Mouse (Mus musculus) forelimb bud, embryonic 11.5 days (tissue): ENCODE results near the gene Capn8.
A peak's percentile ranks its signal among the peaks of the same experiment; 100 is the strongest.

ENCODE experiments used
- DNase-seq: peaks from one replicate; pipeline ENCODE4 v3.0.0-alpha.2; 2012; ENCODE audit warnings: low read depth, low spot score

The Capn8 gene

GRCm38 (mm10) chr1:182550761-182551160, 14.0 kb upstream of the Capn8 start:
- DNase-seq: no peak

DNA sequence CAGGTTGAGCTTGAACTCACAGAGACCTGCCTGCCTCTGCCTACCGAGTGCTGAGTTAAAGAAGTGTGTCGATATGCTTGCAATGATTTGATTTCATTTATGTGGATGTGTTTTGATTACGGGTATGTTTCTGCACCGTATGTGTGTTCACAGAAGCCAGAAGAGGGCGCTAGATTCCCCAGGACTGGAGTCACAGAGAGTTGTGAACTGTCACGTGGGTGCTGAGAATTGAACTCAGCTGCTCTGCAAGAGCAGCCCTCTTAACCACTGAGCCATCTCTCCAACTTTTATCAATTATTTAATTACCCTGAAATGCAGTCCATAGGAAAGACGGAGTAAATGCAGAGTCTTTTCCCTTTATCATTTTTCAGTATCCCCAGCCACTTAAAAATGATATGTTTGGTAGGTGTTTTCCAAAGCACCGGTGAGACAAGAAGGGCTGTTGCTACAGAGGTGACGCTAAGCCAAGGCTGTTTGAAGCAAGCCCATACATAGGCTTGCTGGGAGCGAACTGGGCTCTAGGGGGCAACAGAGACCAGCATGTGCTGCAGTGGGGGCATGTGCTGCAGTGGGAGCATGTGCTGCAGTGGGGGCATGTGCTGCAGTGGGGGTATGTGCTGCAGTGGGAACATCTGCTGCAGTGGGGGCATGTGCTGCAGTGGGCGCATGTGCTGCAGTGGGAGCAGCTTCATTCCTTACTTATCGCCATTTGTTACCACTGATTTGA, 11.0 kb upstream of the Capn8 start:
- DNase-seq: peak; percentile 48

- no peak for DNase-seq
Observed at GRCm38 (mm10) chr1:182558271-182558670, 6.5 kb upstream of the Capn8 start.

DNA sequence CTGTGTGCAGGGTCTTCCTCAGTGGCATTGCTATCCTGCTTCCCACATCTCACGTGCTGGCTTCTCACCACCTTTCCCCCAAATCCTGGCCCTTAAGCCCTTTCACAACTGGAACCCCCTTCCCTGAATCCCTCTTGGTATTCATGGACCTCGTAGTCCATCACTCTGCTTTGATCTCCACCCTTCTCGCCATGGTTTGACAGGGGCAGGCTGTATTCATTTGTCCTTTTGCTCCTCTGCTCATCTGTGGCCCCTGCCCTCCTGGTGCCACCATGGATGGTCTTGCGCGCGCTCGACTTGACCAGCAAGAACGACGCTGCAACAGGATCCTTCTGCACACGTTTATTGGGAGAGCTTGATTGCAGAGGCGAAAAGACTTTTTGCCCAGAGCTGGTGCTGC, 5.3 kb upstream of the Capn8 start:
- no peak for DNase-seq

GRCm38 (mm10) chr1:182560390-182561098, 4.3 kb upstream of the Capn8 start:
- peak; percentile 59 for DNase-seq

DNA sequence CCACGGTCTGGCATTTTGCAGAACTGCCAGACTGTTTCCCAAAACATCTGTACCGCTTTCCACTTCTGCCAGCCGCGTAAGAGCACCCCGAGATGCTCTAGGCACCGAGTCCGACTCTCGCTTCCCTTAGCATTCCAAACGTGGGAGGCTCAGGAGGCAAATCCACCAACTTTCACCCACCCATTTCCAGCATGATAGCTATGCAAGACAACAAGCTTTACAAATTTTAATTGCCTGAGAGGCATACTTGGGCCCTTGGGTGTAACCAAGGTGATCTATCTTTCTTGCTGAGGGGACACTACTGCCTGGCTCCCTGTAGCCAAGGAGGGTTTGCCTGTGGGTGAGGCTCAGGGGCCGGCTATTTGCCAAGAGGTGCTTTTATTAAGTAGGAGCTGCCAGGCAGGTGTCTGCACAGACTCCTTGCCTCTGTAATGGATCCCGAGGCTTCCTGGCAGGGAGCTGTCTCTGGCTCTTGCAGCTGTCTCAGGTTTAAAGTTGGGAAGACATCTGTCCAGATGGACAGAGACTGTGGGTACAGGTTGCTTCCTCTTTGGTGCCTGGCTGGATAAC, 2.8 kb upstream of the Capn8 start:
- DNase-seq: no peak

DNA sequence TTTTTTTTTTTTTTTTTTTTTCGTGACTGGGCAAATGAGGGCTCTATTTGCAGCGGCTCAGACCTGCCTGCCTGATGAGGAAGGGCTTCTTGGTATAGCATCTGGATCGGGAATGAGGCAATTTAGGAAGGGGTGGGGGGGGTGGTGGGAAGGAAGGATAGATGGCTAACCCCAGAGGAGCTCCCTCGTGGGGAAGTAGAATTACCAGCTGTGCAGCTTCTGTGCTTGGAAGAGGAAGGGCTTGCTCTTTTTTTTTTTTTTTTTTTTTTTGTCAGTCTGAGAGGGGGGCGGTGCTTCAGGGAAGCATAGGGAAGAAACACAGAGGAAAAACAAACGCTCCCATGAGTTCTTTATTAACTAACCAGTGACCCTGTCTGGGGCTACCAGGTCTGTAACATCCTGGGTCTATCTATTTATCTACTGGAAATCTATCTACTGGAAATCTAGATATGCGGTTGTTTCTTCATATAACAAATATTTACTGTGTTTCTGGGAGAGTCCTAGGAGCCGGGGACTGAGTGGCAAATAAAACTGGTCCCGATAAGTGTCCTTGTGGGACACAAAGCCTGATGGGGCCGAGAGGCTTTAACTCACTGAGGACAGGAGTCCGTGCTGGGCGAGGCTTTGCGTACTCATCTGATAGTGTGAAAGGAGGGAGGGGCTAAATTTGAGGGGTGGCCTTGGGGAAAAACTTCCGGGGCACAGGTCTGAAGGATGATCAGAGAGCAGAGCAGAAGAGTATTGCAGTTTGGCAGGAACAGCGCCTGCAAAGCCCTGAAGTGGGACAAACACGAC, 2.0 kb upstream of the Capn8 start:
- no peak for DNase-seq

- DNase-seq: no peak
Observed at GRCm38 (mm10) chr1:182565351-182565835, 586 bp downstream of the Capn8 start.

- no peak for DNase-seq
Observed at GRCm38 (mm10) chr1:182571148-182571547, 6.3 kb downstream of the Capn8 start.

- DNase-seq: no peak
Observed at GRCm38 (mm10) chr1:182571973-182572372, 7.2 kb downstream of the Capn8 start.

DNA sequence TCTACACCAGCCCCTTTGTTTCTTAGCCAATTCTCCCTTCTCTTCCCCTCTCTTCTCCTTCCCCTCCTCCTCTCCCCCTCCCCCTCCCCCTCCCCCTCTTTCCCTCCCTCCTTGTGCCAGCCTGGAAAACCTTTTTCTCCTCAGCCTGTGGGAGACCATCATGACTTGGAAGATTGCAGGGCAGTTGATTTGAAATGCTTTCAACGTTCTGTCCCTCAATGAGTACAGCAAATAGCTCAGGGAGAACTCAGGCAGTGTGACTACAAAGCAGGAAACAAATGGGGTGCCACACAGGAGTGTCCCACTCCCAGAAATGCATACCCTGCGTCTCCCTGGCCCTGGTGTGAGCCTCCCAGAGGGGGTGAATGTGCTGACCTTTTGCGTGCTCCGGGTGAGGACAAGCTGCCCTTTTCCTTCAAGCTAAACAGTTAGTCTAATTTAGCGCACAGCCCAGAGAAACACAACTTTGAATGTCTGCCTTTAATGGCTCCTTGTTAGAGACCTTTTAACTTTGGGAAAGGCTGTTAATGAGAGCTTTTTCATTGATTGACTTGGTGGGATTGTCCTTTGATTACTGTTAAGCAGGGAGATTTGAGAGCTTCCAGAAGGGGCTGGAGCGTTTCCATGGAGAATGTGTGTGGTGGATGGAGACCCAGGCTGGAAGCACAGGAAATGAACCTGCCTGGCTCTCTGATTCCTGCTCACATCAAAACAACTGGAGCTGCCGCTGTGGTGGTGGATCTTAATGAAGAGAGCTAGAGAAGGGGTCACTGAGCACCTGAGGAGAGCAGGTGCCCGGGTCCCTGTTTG, 9.3 kb downstream of the Capn8 start:
- DNase-seq: peak; percentile 56

GRCm38 (mm10) chr1:182574666-182575049, 9.9 kb downstream of the Capn8 start:
- DNase-seq: no peak

GRCm38 (mm10) chr1:182584169-182584568, 19.4 kb downstream of the Capn8 start:
- DNase-seq: no peak

GRCm38 (mm10) chr1:182585162-182585840, 20.5 kb downstream of the Capn8 start:
- no peak for DNase-seq

DNA sequence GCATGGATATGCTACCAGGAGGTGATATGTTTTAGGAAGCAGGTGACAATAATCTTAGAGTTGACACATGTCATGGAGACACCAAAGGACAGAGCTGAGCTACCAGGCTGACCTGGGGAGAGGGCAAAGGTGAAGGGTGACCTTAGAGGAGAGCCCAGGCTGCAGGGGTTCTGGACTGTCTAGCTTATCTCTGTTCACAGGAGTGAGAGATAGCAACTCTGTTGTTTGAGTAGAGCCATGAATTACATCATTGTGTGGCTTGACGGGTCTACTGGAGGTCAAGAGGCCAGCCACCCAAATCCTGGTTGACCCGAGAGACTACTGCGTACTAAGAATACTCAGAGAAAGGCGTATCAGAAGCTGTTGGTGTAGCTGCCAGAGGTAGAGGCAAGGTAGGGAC, 22.9 kb downstream of the Capn8 start:
- no peak for DNase-seq

DNA sequence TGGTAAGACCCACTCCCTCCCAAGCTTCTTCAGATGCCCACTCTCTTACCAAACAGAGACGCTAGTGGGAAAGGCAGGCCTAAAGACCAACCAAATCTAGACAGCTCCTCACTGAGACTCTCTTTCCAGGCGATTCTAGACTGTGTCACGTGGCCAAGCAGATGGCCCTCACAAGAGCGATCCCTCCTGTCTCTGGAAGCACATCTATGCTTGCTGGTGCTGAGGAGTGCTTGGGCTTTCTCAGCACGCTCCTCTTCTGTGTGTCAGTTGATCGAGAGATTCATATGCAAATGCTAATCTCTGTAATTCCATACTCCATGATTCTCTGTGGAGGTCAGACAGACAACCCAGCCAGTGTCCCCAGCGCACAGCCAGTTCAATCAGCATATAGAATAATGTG, 26.7 kb downstream of the Capn8 start:
- no peak for DNase-seq

- no peak for DNase-seq
Observed at GRCm38 (mm10) chr1:182592436-182592835, 27.6 kb downstream of the Capn8 start.

GRCm38 (mm10) chr1:182605330-182606150, 40.7 kb downstream of the Capn8 start:
- no peak for DNase-seq

DNA sequence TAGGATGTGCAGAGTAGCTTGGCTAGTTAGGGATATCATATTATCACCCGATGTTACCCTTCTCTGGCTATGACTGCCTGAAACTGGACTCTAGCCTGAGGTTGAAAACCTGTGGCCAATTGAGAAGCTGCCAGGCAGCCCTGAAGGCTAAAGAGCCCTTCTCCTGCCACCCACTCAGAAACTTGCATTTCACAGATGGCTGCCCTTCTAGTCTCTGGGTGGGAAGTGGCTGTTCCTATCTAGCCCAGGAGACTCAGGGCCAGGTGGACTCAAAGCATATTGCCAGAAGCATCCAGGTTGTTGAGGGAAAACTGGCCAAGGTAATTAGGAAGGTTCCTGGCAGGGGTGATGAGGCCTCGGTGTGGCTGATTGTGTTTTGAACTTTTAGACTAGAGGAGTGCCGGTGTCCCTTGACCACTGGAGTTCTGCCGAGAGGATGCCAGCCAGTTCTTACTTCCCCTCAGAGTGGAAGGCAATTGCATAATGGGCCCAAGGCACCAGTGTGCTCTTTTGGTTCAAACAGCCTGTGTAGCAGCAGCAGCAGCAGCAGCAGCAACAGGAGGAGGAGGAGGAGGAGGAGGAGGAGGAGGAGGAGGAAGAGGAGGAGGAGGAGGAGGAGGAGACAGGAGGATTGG, 45.0 kb downstream of the Capn8 start:
- no peak for DNase-seq
